Mouse (Mus musculus): ENCODE measurements around the gene Rad23a.

Rad23a gene

DNA sequence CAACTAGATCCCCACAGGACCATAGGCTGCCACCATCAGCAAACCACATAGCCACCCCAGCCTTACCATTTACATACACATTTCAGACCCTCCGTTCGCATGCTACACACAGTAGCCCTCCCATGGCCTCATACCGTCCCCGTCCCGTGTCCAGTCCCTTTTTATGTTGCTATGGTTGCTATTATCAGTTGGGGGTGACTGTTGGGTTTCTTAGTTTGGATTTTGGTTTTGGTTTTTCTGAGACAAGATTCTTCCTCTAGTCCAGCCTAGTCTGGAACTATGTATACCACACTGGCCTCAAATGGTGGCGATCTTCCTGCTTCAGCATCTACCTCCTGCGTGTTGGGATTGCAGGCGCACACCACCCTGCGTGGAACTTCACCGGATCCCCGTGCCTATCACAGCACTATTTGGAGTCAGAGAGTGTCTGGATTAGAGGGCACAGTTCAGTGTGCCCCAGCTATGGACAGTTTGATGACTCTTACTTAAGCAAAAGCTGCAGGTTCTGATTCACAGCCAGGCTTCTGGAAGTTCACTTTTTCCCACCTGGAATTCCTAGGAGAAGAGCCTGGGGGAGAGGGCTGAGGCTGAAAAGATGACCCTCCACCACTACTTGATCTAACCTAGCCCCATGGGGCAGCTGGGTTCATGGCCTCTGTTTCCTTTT, 53.5 kb downstream of the Rad23a start:
- DNase-seq (ENCODE audit: low spot score) = no peak

GRCm38 (mm10) chr8:84785756-84786677, 54.4 kb downstream of the Rad23a start:
- DNase-seq (ENCODE audit: low spot score) = no peak

GRCm38 (mm10) chr8:84785506-84785755, 55.0 kb downstream of the Rad23a start:
- no peak for DNase-seq (ENCODE audit: low spot score)

DNA sequence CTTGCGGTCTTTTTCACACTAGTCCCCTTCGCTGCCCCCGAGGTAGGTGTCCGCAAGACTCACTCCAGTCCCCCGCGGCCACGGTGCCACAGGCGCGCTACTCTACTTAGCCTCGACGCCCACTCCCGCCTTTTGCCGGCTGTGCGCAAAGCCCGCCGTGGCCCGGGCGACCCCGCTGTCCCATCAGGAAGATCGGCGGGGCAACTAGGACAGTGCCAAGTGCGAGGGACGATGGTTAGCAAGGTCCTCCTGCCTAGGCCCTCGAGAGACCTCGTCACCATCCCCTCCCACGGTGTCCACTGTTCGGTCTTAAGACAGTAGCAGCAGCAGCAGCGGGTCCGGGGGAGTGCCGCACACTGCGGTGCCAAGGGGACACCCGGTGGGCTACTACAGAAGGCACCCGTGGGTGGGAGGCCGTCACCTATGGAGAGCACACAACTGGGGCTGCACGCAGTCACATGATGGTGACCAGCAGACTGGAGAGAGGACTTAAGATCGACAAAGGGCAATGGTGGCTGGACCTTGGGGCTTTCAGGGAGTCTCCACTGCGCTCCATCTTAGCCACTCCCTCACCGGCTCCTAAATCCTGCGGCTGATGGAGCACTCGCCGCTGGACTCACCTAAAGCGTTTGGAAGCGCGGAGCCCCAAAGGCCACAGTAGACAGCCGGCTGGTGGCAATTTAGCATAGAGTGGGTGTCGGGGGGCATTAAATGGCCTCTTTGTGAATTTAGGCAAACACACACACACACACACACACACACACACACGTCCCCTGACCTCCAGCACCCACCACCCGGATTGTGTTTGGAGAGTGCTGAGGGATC, 55.6 kb downstream of the Rad23a start:
- DNase-seq (ENCODE audit: low spot score) = no peak
